Mouse (Mus musculus) myocyte (in vitro differentiated cells): ENCODE results near the gene Dnajc3.

ENCODE experiments used
- CEBPB ChIP-seq: IDR thresholded peaks from 2 replicates; pipeline ENCODE4 v1.6.1; 2011; ENCODE audit warnings: mild to moderate bottlenecking, moderate library complexity; ENCODE audit not compliant: poor library complexity, insufficient read depth, severe bottlenecking
- MAX ChIP-seq: IDR thresholded peaks from one replicate; pipeline ENCODE4 v1.6.1; 2011; ENCODE audit warnings: low read depth, mild to moderate bottlenecking, control low read depth
- MYOD1 ChIP-seq, 3 experiments: IDR thresholded peaks; one replicate each; pipeline ENCODE4 v1.6.1; 2011; ENCODE audit warnings: control low read depth in 2 of 3, low read depth in 2 of 3, mild to moderate bottlenecking in 2 of 3, moderate library complexity in 1 of 3; ENCODE audit not compliant: insufficient read length in 2 of 3, control insufficient read depth in 1 of 3
- MYOG ChIP-seq, 3 experiments: IDR thresholded peaks; one replicate each; pipeline ENCODE4 v1.6.1; 2011; ENCODE audit warnings: control low read depth in 2 of 3, low read depth in 2 of 3, mild to moderate bottlenecking in 2 of 3; ENCODE audit not compliant: insufficient read length in 2 of 3, control insufficient read depth in 1 of 3, insufficient read depth in 1 of 3
- POLR2A ChIP-seq: IDR thresholded peaks from one replicate; pipeline ENCODE4 v1.6.1; 2011; ENCODE audit warnings: low read depth, mild to moderate bottlenecking, control low read depth, moderate library complexity; ENCODE audit not compliant: insufficient read length
- REST ChIP-seq: IDR thresholded peaks from one replicate; pipeline ENCODE4 v1.6.1; 2011; ENCODE audit warnings: mild to moderate bottlenecking, control low read depth, moderate library complexity; ENCODE audit not compliant: insufficient read depth, insufficient read length
- TCF12 ChIP-seq: IDR thresholded peaks from one replicate; pipeline ENCODE4 v1.6.1; 2011; ENCODE audit warnings: mild to moderate bottlenecking, control low read depth; ENCODE audit not compliant: poor library complexity, insufficient read depth, severe bottlenecking
- TCF3 ChIP-seq: IDR thresholded peaks from one replicate; pipeline ENCODE4 v1.6.1; 2011; ENCODE audit warnings: low read depth, control low read depth; ENCODE audit not compliant: insufficient read length
- USF1 ChIP-seq: IDR thresholded peaks from one replicate; pipeline ENCODE4 v1.6.1; 2011; ENCODE audit warnings: low read depth, mild to moderate bottlenecking, control low read depth, moderate library complexity

- TF ChIP-seq MYOD1 (IDR thresholded peaks at IDR 0.05; ENCODE audit: control insufficient read depth in 1 of 3, insufficient read length in 2 of 3, low read depth in 2 of 3), result no peak
- TF ChIP-seq REST, result no peak
- no peak for TF ChIP-seq POLR2A
- no peak for TF ChIP-seq MAX
- TF ChIP-seq TCF12, result no peak
- TF ChIP-seq USF1, result no peak
- no peak for TF ChIP-seq MYOG (IDR thresholded peaks at IDR 0.05; ENCODE audit: control insufficient read depth in 1 of 3, insufficient read depth in 1 of 3, insufficient read length in 2 of 3, low read depth in 2 of 3)
- TF ChIP-seq CEBPB, result no peak
- no peak for TF ChIP-seq TCF3
These were observed 4.8 kb upstream of the Dnajc3 start for GRCm38 (mm10) chr14:118932956-118933355.
